Mouse (Mus musculus): ENCODE data around the gene Slc27a5. TPM values are rescaled to one million over a fixed set of nuclear protein-coding genes. Genes with fewer than 3 reads are reported as not detected.

The Slc27a5 gene
- polyA plus RNA-seq, 1 experiment from 2014 or later = not detected

- ATAC-seq (ENCODE audit: insufficient number of reproducible peaks, insufficient read depth, low FRiP score, low read depth) = no peak
- Histone ChIP-seq H3K4me3 (ENCODE audit: low read depth, low read length) (no peak overlapping the region), H3K4me1 (ENCODE audit: control insufficient read depth, insufficient read depth, low read length) (no peaks in the 10 kb centered on the region), H3K27me3 (ENCODE audit: control insufficient read depth, insufficient read depth, low read length) (no peaks in the 10 kb centered on the region), H3K9ac (replicated peaks; ENCODE audit: low read depth, low read length) (no peak overlapping the region), H3K27ac (ENCODE audit: low read length) (no peak overlapping the region), H3K4me2 (replicated peaks; ENCODE audit: low read depth, low read length) (no peak overlapping the region), H3K36me3 (ENCODE audit: control insufficient read depth, insufficient read depth, low read length) (no peaks in the 10 kb centered on the region), H3K9me3 (ENCODE audit: control insufficient read depth, low read depth, low read length) (no peaks in the 10 kb centered on the region)
Observed at GRCm38 (mm10) chr7:12943488-12943887, 54.5 kb downstream of the Slc27a5 start.

GRCm38 (mm10) chr7:12940599-12940998 is 57.4 kb downstream of the Slc27a5 start:
- H3K4me3 ChIP-seq (ENCODE audit: low read depth, low read length) = no peak overlapping the region
- no peaks in the 10 kb centered on the region for H3K4me1 ChIP-seq (ENCODE audit: control insufficient read depth, insufficient read depth, low read length)
- H3K9me3 ChIP-seq (ENCODE audit: control insufficient read depth, low read depth, low read length) = no peaks in the 10 kb centered on the region
- H3K9ac ChIP-seq (replicated peaks; ENCODE audit: low read depth, low read length) = no peak overlapping the region
- 88% methylated on average over 4 of the region's 4 CpGs for WGBS
- ATAC-seq (ENCODE audit: insufficient number of reproducible peaks, insufficient read depth, low FRiP score, low read depth) = no peak
- H3K4me2 ChIP-seq (replicated peaks; ENCODE audit: low read depth, low read length) = no peak overlapping the region
- H3K36me3 ChIP-seq (ENCODE audit: control insufficient read depth, insufficient read depth, low read length) = no peaks in the 10 kb centered on the region
- no peaks in the 10 kb centered on the region for H3K27me3 ChIP-seq (ENCODE audit: control insufficient read depth, insufficient read depth, low read length)
- no peak overlapping the region for H3K27ac ChIP-seq (ENCODE audit: low read length)

Other genes starting within 250 kb of the Slc27a5 start
- 8.2 and 10.5 TPM in 2 replicates for gene Zscan18, start 194.6 kb downstream of the Slc27a5 start, polyA plus RNA-seq (2014; fragmentation: Nextera tagmentation; extraction: Ambion mirVana)
- 23.9 and 24.4 TPM in 2 replicates for gene Zfp329, start 179.3 kb downstream of the Slc27a5 start, polyA plus RNA-seq (2014; fragmentation: Nextera tagmentation; extraction: Ambion mirVana)
- gene Zfp110, start 163.4 kb downstream of the Slc27a5 start, polyA plus RNA-seq (2014; fragmentation: Nextera tagmentation; extraction: Ambion mirVana) = 29.9 and 35.7 TPM in 2 replicates
- 4.5 and 4.6 TPM in 2 replicates for gene Zfp128, start 117.0 kb downstream of the Slc27a5 start, polyA plus RNA-seq (2014; fragmentation: Nextera tagmentation; extraction: Ambion mirVana)
- 22.4 and 23.0 TPM in 2 replicates for gene Zscan22, start 100.4 kb downstream of the Slc27a5 start, polyA plus RNA-seq (2014; fragmentation: Nextera tagmentation; extraction: Ambion mirVana)
- 1,309 and 1,442 TPM in 2 replicates for gene Rps5, start 75.9 kb downstream of the Slc27a5 start, polyA plus RNA-seq (2014; fragmentation: Nextera tagmentation; extraction: Ambion mirVana)
- 0.97 and 1.4 TPM in 2 replicates for gene Rnf225, start 70.8 kb downstream of the Slc27a5 start, polyA plus RNA-seq (2014; fragmentation: Nextera tagmentation; extraction: Ambion mirVana)
- 9.4 and 9.7 TPM in 2 replicates for gene Zfp324, start 32.4 kb downstream of the Slc27a5 start, polyA plus RNA-seq (2014; fragmentation: Nextera tagmentation; extraction: Ambion mirVana)
- 8.7 and 9.2 TPM in 2 replicates for gene Zfp446, start 20.3 kb downstream of the Slc27a5 start, polyA plus RNA-seq (2014; fragmentation: Nextera tagmentation; extraction: Ambion mirVana)
- gene Trim28, start 922 bp upstream of the Slc27a5 start, polyA plus RNA-seq (2014; fragmentation: Nextera tagmentation; extraction: Ambion mirVana) = 386 and 397 TPM in 2 replicates
- gene Zbtb45, start 11.8 kb upstream of the Slc27a5 start, polyA plus RNA-seq (2014; fragmentation: Nextera tagmentation; extraction: Ambion mirVana) = 21.3 and 21.8 TPM in 2 replicates
- gene Chmp2a, start 36.6 kb upstream of the Slc27a5 start, polyA plus RNA-seq (2014; fragmentation: Nextera tagmentation; extraction: Ambion mirVana) = 150 and 157 TPM in 2 replicates
- gene Ube2m, start 40.1 kb upstream of the Slc27a5 start, polyA plus RNA-seq (2014; fragmentation: Nextera tagmentation; extraction: Ambion mirVana) = 56.6 and 59.6 TPM in 2 replicates
- gene Mzf1, start 56.6 kb upstream of the Slc27a5 start, polyA plus RNA-seq (2014; fragmentation: Nextera tagmentation; extraction: Ambion mirVana) = 3.1 and 3.4 TPM in 2 replicates
- gene Vmn1r85, start 97.0 kb upstream of the Slc27a5 start, polyA plus RNA-seq (2014; fragmentation: Nextera tagmentation; extraction: Ambion mirVana) = not detected in 2 replicates
- gene Vmn1r86, start 121.7 kb upstream of the Slc27a5 start, polyA plus RNA-seq (2014; fragmentation: Nextera tagmentation; extraction: Ambion mirVana) = not detected in 2 replicates
- gene Vmn1r87, start 142.0 kb upstream of the Slc27a5 start, polyA plus RNA-seq (2014; fragmentation: Nextera tagmentation; extraction: Ambion mirVana) = not detected in 2 replicates
- gene Vmn1r88, start 161.4 kb upstream of the Slc27a5 start, polyA plus RNA-seq (2014; fragmentation: Nextera tagmentation; extraction: Ambion mirVana) = not detected in 2 replicates
- gene Vmn1r89, start 214.8 kb upstream of the Slc27a5 start, polyA plus RNA-seq (2014; fragmentation: Nextera tagmentation; extraction: Ambion mirVana) = not detected in 2 replicates